Mouse (Mus musculus) midbrain, embryonic 12.5 days (tissue): ENCODE measurements around the gene Psmd14. TPM values are rescaled to one million over a fixed set of nuclear protein-coding genes. Genes with fewer than 3 reads are reported as not detected.
A peak's percentile ranks its signal among the peaks of the same experiment; 100 is the strongest.

ENCODE experiments used
- ATAC-seq: fragments of 200-750 bp; cut with Nextera tagmentation; 2 replicates; pipeline ENCODE4 v1.8.0; 2017; ENCODE audit warnings: low read depth, moderate TSS enrichment, moderate library complexity; ENCODE audit not compliant: low FRiP score
- H3K27ac ChIP-seq: fragments of 300-500 bp; sonication (generic); replicated peaks from 2 replicates; pipeline ENCODE4 v1.5.1; 2016; ENCODE audit warnings: mild to moderate bottlenecking
- H3K27me3 ChIP-seq: fragments of 300-500 bp; sonication (generic); 2 replicates; pipeline ENCODE4 v1.6.1; 2016; ENCODE audit warnings: mild to moderate bottlenecking
- H3K36me3 ChIP-seq: fragments of 300-500 bp; sonication (generic); 2 replicates; pipeline ENCODE4 v1.6.1; 2016
- H3K4me1 ChIP-seq: fragments of 300-500 bp; sonication (generic); 2 replicates; pipeline ENCODE4 v1.6.1; 2016
- H3K4me2 ChIP-seq: fragments of 300-500 bp; sonication (generic); replicated peaks from 2 replicates; pipeline ENCODE4 v1.6.1; 2016; ENCODE audit warnings: mild to moderate bottlenecking, moderate library complexity
- H3K4me3 ChIP-seq: fragments of 300-500 bp; sonication (generic); 2 replicates; pipeline ENCODE4 v1.5.1; 2016; ENCODE audit warnings: mild to moderate bottlenecking
- H3K9ac ChIP-seq: fragments of 300-500 bp; sonication (generic); replicated peaks from 2 replicates; pipeline ENCODE4 v1.6.1; 2016; ENCODE audit warnings: mild to moderate bottlenecking, moderate library complexity
- H3K9me3 ChIP-seq: fragments of 300-500 bp; sonication (generic); 2 replicates; pipeline ENCODE4 v1.6.1; 2016; ENCODE audit warnings: mild to moderate bottlenecking
- WGBS: fragments of 180-500 bp; shearing (Covaris S2); methylation state at CpG from one replicate; pipeline ENCODE4 v1.1.7; 2016; 5-methylcytosine and 5-hydroxymethylcytosine counted together
- polyA plus RNA-seq: library from polyadenylated mRNA; unstranded; fragments of >200 nt; fragmentation: Nextera tagmentation; extraction: Ambion mirVana; gene quantifications from 2 replicates; pipeline ENCODE4 v1.2.1, GENCODE M21; 2016

Psmd14 gene
- polyA plus RNA-seq, 1 experiment from 2014 or later, result 228 TPM

DNA sequence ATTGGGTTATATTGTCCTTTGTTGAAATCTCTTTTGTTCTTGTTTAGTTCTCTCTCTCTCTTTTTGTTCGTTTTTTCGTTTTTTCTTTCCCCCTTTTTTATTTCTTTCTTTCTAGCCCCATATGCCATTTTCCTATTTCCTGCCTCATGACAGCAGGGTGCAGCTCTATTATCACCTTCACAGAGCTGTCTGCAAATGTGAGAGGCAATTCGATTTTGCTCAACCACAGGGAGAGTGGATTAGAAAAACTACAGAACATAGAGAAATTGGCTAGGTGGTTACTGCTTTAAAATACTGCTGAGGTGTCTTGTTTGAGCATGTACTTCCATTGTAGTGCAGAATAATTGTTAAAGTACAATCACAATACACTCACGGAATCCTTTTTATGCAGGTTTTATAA lies 54.0 kb downstream of the Psmd14 start:
- peaks cover 3% of the 10 kb centered on the region; the same call in 1 of the 2 replicates for H3K4me1 ChIP-seq
- WGBS, result 54% methylated on average over 4 of the region's 4 CpGs
- H3K9ac ChIP-seq, result no peak overlapping the region
- H3K9me3 ChIP-seq, result no peaks in the 10 kb centered on the region
- no peak overlapping the region for H3K4me2 ChIP-seq
- H3K27ac ChIP-seq, result no peak overlapping the region
- H3K27me3 ChIP-seq, result no peaks in the 10 kb centered on the region
- H3K36me3 ChIP-seq, result no peaks in the 10 kb centered on the region
- ATAC-seq, result no peak
- H3K4me3 ChIP-seq, result no peak overlapping the region

- Histone ChIP-seq H3K27me3 (no peaks in the 10 kb centered on the region), H3K4me3 (no peak overlapping the region), H3K36me3 (peaks cover 10% of the 10 kb centered on the region), H3K4me1 (no peaks in the 10 kb centered on the region), H3K9ac (no peak overlapping the region), H3K4me2 (no peak overlapping the region), H3K27ac (no peak overlapping the region), H3K9me3 (no peaks in the 10 kb centered on the region)
- ATAC-seq, result no peak
These were observed 69.3 kb downstream of the Psmd14 start for GRCm38 (mm10) chr2:61780794-61781193.

- Histone ChIP-seq H3K4me1 (no peaks in the 10 kb centered on the region), H3K4me2 (no peak overlapping the region), H3K27ac (no peak overlapping the region), H3K9ac (no peak overlapping the region), H3K9me3 (no peaks in the 10 kb centered on the region), H3K4me3 (no peak overlapping the region), H3K27me3 (no peaks in the 10 kb centered on the region), H3K36me3 (no peaks in the 10 kb centered on the region)
- 81% methylated on average over 5 of the region's 5 CpGs for WGBS
- ATAC-seq, result no peak
These were observed 83.5 kb downstream of the Psmd14 start for GRCm38 (mm10) chr2:61794960-61795359.

GRCm38 (mm10) chr2:61798048-61798447 lies 86.6 kb downstream of the Psmd14 start:
- H3K4me2 ChIP-seq, result no peak overlapping the region
- 0 out of 2 replicates have a peak, but pooled peaks cover 5% of the 10 kb centered on the region for H3K4me1 ChIP-seq
- H3K27me3 ChIP-seq, result peaks cover 22% of the 10 kb centered on the region
- WGBS, result 88% methylated on average over 1 of the region's 1 CpGs
- no peak for ATAC-seq
- H3K9me3 ChIP-seq, result no peaks in the 10 kb centered on the region
- H3K27ac ChIP-seq, result no peak overlapping the region
- no peak overlapping the region for H3K9ac ChIP-seq
- no peak overlapping the region for H3K4me3 ChIP-seq
- no peaks in the 10 kb centered on the region for H3K36me3 ChIP-seq

DNA sequence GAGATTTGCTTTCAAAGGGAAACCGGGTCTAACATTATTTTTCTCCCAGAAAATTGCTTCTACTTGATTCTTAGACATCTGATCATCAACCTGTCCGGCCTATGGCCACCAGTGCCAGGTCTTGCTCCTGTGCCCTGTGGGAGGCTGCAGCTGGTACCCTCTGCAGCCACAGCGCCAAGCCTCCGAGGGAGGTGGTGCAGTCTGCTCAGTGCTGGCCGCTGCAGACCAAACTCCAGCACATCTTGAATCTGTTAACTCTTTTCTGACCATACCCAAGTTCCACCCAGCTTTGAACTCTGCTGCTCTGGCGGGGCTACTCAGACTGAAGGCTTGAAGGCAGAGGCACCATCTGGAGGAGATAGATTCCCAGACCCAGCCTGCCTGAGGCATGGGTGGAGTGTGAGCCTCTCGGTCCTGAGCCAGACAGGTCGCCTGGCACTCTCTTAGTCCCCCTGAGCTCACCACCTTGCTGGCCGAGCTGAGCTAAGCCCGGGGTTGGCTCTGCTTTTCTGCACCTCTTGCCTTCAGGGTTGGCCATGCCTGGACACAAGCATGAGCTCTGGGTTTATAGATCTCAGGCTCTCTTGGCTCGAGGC lies 91.3 kb downstream of the Psmd14 start, which contains the start of gene Tbr1:
TSS of gene Tbr1 (plus strand) at position 275 of the 596 bp plus-strand sequence.
- H3K9me3 ChIP-seq, result no peaks in the 10 kb centered on the region
- no peak within 1 kb of the TSS for H3K4me3 ChIP-seq
- no peaks in the 10 kb centered on the region for H3K36me3 ChIP-seq
- 3% methylated on average over 11 of the region's 11 CpGs for WGBS
- peaks cover 67% of the 10 kb centered on the region for H3K27me3 ChIP-seq
- no peak within 1 kb of the TSS for H3K4me2 ChIP-seq
- ATAC-seq, result 0 out of 2 replicates have a peak, but pooled peaks have one; percentile 44
- no peak within 1 kb of the TSS for H3K27ac ChIP-seq
- peaks cover 17% of the 10 kb centered on the region for H3K4me1 ChIP-seq
- H3K9ac ChIP-seq, result no peak within 1 kb of the TSS

DNA sequence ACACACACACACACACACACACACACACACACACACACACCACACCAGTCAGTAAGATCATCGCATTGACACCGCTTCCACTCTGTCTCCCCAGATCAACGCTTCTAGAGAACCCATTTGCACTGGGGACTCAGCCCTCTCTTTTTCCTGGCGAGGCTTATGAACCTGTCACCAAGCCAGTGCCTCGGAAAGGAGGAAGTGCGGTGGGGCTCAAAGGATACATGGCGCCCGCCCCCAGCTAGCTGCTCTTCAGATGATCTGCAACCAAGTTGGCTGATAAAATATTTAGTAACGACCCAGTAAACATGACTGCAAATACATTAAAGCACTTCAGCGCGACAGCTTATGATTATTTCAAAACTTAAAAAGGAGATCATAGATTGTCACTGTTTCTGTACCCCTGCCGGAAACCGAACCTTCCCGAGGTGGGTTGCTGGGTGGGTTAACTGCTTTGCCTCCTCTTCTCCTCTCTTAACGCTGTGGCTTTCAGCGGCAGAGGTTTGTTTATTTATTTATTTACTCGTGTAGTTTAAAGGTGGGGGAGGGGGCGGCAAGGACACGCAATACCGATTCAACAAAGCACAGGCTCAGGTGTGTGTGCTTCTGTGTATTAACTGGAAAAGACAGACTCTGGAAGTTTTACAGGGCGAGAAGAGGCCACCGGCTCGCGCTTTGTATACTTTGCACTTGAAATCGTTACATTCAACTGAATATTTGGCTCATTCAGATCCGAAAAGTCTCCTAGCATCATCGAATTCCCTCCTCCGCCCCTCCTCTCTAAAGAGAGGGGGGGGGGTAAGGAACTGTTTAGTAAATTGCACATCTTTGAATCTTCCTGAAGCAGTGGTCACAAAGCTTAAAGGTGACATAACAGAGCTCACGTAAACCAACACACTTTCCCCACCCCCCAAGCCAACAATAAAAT lies 92.2 kb downstream of the Psmd14 start:
- Histone ChIP-seq H3K9ac (no peak overlapping the region), H3K4me1 (peaks cover 17% of the 10 kb centered on the region), H3K4me3 (no peak overlapping the region), H3K36me3 (no peaks in the 10 kb centered on the region), H3K9me3 (no peaks in the 10 kb centered on the region), H3K4me2 (no peak overlapping the region), H3K27me3 (peaks cover 70% of the 10 kb centered on the region), H3K27ac (no peak overlapping the region)
- 0 out of 2 replicates have a peak, but pooled peaks have one; percentile 6 for ATAC-seq
- 2% methylated on average over 29 of the region's 29 CpGs for WGBS

DNA sequence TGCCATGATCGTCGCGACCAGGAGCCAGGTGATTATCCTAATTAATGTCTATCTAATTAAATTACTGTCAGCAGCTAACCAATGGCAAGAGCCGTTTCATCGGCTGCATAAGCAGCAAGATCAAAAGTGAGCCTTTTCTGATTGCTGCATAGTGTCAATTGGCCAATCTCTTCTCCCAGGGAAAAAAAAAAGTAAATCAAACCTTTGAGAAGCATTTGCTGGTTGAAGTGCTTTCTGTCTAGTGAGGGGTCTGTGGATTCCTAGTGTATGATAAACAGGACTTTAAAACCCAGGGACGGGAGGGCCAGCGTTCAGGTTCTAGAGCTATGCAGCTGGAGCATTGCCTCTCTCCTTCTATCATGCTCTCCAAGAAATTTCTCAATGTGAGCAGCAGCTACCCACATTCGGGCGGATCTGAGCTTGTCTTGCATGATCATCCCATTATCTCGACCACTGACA lies 92.9 kb downstream of the Psmd14 start:
- Histone ChIP-seq H3K9me3 (no peaks in the 10 kb centered on the region), H3K4me2 (no peak overlapping the region), H3K36me3 (no peaks in the 10 kb centered on the region), H3K27me3 (peaks cover 77% of the 10 kb centered on the region), H3K9ac (no peak overlapping the region), H3K4me1 (peaks cover 17% of the 10 kb centered on the region), H3K27ac (no peak overlapping the region), H3K4me3 (0 out of 2 replicates have a peak overlapping the region, but pooled peaks have one; percentile 20)
- WGBS, result 3% methylated on average over 10 of the region's 10 CpGs
- ATAC-seq, result no peak

GRCm38 (mm10) chr2:61804841-61805540 lies 93.5 kb downstream of the Psmd14 start:
- peak; percentile 47 for ATAC-seq
- peak overlapping the region; percentile 31; the same call in 1 of the 2 replicates for H3K4me2 ChIP-seq
- no peak overlapping the region for H3K27ac ChIP-seq
- no peaks in the 10 kb centered on the region for H3K9me3 ChIP-seq
- no peaks in the 10 kb centered on the region for H3K36me3 ChIP-seq
- H3K27me3 ChIP-seq, result peaks cover 81% of the 10 kb centered on the region
- WGBS, result 2% methylated on average over 39 of the region's 39 CpGs
- H3K4me1 ChIP-seq, result peaks cover 17% of the 10 kb centered on the region
- H3K9ac ChIP-seq, result no peak overlapping the region
- H3K4me3 ChIP-seq, result peak overlapping the region; percentile 20

DNA sequence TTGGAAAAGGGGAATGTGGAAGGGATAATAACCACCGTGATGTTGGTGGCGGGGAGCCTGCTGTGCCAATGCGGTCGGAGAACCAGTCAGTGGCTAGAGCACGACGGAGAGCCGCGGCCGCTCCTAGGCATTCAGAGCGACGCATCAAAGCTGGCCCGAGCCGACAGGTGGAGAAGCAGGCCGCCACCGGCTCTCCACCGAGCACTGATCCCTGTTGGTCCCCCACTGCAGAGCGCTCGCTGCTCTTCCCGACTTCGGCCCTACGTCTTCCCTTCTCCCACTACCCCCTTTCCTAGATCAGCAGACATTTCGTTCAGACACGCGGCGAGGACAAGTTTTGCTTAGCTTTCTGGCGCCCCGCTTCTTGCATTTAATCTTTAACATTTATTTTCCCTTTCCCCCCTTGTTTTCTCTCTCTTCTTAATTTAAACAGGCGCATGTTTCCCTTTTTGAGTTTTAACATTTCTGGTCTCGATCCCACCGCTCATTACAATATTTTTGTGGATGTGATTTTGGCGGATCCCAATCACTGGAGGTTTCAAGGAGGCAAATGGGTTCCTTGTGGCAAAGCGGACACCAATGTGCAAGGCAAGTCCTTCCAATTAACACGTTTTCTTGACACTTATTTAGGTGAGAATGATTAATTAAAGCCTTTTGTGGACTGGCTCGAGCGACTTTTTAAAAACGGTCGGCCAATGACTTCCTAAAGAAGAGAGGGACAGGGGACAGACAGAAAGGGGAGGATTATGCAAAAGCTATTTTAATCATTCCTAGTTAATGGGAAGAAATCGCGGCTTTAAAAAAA lies 94.2 kb downstream of the Psmd14 start:
- H3K36me3 ChIP-seq, result no peaks in the 10 kb centered on the region
- no peak overlapping the region for H3K9ac ChIP-seq
- WGBS, result under 1% methylated on average over 38 of the region's 39 CpGs
- peaks cover 17% of the 10 kb centered on the region for H3K4me1 ChIP-seq
- ATAC-seq, result no peak
- H3K27me3 ChIP-seq, result peaks cover 88% of the 10 kb centered on the region
- H3K4me3 ChIP-seq, result peak overlapping the region; percentile 20
- no peaks in the 10 kb centered on the region for H3K9me3 ChIP-seq
- H3K27ac ChIP-seq, result no peak overlapping the region
- H3K4me2 ChIP-seq, result peak overlapping the region; percentile 31; the same call in 1 of the 2 replicates

GRCm38 (mm10) chr2:61806346-61806825 lies 94.9 kb downstream of the Psmd14 start:
- H3K4me1 ChIP-seq, result peaks cover 18% of the 10 kb centered on the region
- WGBS, result 3% methylated on average over 3 of the region's 3 CpGs
- H3K9ac ChIP-seq, result no peak overlapping the region
- H3K27me3 ChIP-seq, result peaks cover 89% of the 10 kb centered on the region
- H3K9me3 ChIP-seq, result no peaks in the 10 kb centered on the region
- no peak for ATAC-seq
- no peak overlapping the region for H3K4me2 ChIP-seq
- H3K4me3 ChIP-seq, result no peak overlapping the region
- no peak overlapping the region for H3K27ac ChIP-seq
- H3K36me3 ChIP-seq, result no peaks in the 10 kb centered on the region

- H3K9me3 ChIP-seq, result no peaks in the 10 kb centered on the region
- WGBS, result under 1% methylated on average over 22 of the region's 22 CpGs
- peak; percentile 20; the same call in 1 of the 2 replicates for ATAC-seq
- H3K27ac ChIP-seq, result no peak overlapping the region
- peaks cover 24% of the 10 kb centered on the region for H3K4me1 ChIP-seq
- H3K27me3 ChIP-seq, result peaks cover 90% of the 10 kb centered on the region
- 0 out of 2 replicates have a peak overlapping the region, but pooled peaks have one; percentile 12 for H3K4me3 ChIP-seq
- no peaks in the 10 kb centered on the region for H3K36me3 ChIP-seq
- H3K9ac ChIP-seq, result no peak overlapping the region
- H3K4me2 ChIP-seq, result peak overlapping the region; percentile 12; the same call in 1 of the 2 replicates
These were observed 95.7 kb downstream of the Psmd14 start for GRCm38 (mm10) chr2:61807151-61807550.
